Mouse (Mus musculus) thymus, adult 2 months (tissue): ENCODE results near the gene Zbtb8os.

Source experiments
- CTCF ChIP-seq: fragments of 200-500 bp; IDR thresholded peaks from 2 replicates; pipeline ENCODE4 v1.5.1; 2012; ENCODE audit warnings: mild to moderate bottlenecking, control low read depth, low read length, moderate library complexity, borderline replicate concordance; ENCODE audit not compliant: control insufficient read depth, poor library complexity, insufficient read depth; ENCODE audit errors: extremely low read depth
- POLR2A ChIP-seq: fragments of 200-500 bp; IDR thresholded peaks from 2 replicates; pipeline ENCODE4 v1.6.1; 2012; ENCODE audit warnings: mild to moderate bottlenecking, low read length, control low read depth, moderate library complexity; ENCODE audit not compliant: control insufficient read depth, poor library complexity, insufficient read depth; ENCODE audit errors: extremely low read depth

DNA sequence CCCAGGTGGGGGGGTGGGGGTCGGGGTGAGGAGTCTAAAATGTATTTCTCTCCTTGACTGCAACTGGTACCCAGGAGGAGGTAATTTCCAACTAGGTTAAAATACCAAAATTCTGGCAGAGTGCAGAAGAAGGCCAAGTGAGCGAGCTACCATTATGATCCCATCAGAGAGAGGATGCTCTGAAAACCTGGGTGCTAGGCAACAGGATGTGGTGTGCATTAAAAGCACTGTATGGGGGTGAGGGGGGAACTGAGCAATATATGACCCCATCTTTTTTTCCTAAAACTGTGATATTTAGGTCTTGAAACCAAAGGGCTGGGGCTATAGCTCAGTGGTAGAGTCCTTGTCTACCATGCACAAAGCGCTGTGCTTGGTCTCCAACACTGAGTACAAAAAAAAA lies 28.9 kb downstream of the Zbtb8os start:
- TF ChIP-seq POLR2A: no peak
- no peak for TF ChIP-seq CTCF
